Mouse (Mus musculus) G1E (cell line): ENCODE measurements at regions not wholly inside any gene's neighbourhood (a gene's known extent, or its start where the extent isn't known, plus 50 kb on each side); places are given as distances from the start of the nearest gene placed in this dataset.

Experiments used
- CTCF ChIP-seq: IDR thresholded peaks from 2 replicates; pipeline ENCODE4 v1.5.1; 2012; ENCODE audit warnings: low read depth, low read length, inconsistent platforms, mixed read lengths
- GATA1 ChIP-seq: IDR thresholded peaks from 2 replicates; pipeline ENCODE4 v1.6.1; 2012; ENCODE audit warnings: borderline replicate concordance, low read length, inconsistent platforms, mixed read lengths
- POLR2AphosphoS5 ChIP-seq: IDR thresholded peaks from 2 replicates; pipeline ENCODE4 v1.6.1; 2012; ENCODE audit warnings: low read depth, low read length, inconsistent platforms; ENCODE audit not compliant: insufficient replicate concordance

DNA sequence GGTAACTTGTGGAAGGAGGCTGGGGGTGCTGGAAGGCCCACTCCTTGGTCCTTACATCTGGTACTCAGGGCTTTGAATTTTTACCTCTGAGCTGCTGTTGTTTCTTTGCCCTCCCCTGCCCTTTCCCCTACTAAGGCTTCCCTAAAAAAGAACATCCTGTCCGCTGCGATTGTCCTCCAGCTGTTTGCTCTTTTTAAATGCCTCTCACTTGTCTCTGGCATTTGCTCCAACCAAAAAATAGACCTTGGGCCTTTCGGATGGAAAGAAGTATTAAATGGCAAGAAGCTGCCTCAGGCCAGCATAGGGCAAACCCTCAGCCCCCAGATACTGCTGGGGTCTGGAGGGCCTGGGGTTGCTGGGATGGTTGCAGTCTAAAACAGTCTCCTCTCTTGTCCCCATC, 59.1 kb upstream of the Hes1 start:
- TF ChIP-seq CTCF (no peak), POLR2AphosphoS5 (no peak), GATA1 (no peak)
